In the genomic region with DNA sequence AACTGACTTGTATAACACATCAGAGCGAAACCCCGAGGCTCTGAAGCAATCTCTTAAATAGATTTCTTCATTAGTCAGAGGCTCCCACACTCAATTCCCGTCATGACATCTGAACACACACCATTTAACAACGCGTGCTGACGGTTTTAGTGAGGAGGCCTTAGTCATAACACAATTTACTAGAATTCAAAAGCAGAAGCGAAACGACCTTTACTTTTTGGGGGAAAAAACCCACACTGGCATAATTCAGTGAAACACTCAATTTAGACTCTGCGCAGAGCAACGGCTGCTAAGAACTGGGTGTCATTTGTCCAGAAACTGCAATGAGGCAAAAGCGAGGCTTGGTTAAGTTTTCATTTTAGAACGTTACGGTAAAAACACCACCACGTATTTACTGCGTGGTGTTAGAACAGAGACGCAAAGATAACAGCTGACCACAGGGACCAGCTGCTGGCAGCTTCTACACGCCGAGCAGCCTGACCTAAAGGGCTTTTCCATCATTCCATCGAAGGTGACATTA, we compare ENCODE assay signal across 12 mouse cellular contexts. TPM values are rescaled to one million over a fixed set of nuclear protein-coding genes. Genes with fewer than 3 reads are reported as not detected.
DNase-seq lines count a peak whose midpoint lies in the region; ATAC-seq and TF ChIP-seq lines count a peak whose summit lies in the region.
"Had no signal": no experiment of that assay in that cellular context is flagged by ENCODE, and none has a peak within 500 bp of the region (broad histone marks: within the 10 kb centered on the region; RNA-seq: fewer than 3 reads in every experiment).

No protein-coding gene starts in this region.

- peak; percentile 16 for DNase-seq in forebrain, postnatal 0 days
- DNase-seq in midbrain, postnatal 0 days (ENCODE audit: low spot score), result peak; percentile 13
- DNase-seq in midbrain, embryonic 11.5 days (ENCODE audit: low spot score, missing footprints), result no peak
- no peak for DNase-seq in ovary, adult 18-20 months (ENCODE audit: low spot score)
- no peak for DNase-seq in adrenal gland, adult (ENCODE audit: inconsistent age in 2 of 2, low spot score in 1 of 2)
- DNase-seq: thymus, postnatal 14 days had no signal

- no peaks in the 10 kb centered on the region for H3K27me3 ChIP-seq in forebrain, postnatal 0 days (ENCODE audit: insufficient read depth, low read length)
- H3K27me3 ChIP-seq in forebrain, embryonic 12.5 days, result no peaks in the 10 kb centered on the region
- no peaks in the 10 kb centered on the region for H3K27me3 ChIP-seq in midbrain, postnatal 0 days (ENCODE audit: insufficient read depth, low read length)
- H3K27me3 ChIP-seq in midbrain, embryonic 11.5 days (ENCODE audit: control insufficient read depth, insufficient read depth, low read length), result no peaks in the 10 kb centered on the region
- H3K27me3 ChIP-seq: forebrain, embryonic 13.5 days; neural tube, embryonic 15.5 days had no signal

- TF ChIP-seq POLR2A in embryonic fibroblast, embryonic 13.5 days (IDR thresholded peaks at IDR 0.05; ENCODE audit: low read depth, low read length), result no peak

- no peaks in the 10 kb centered on the region for H3K4me1 ChIP-seq in forebrain, postnatal 0 days (ENCODE audit: insufficient read depth)
- H3K4me1 ChIP-seq in forebrain, embryonic 12.5 days, result peaks cover 16% of the 10 kb centered on the region
- H3K4me1 ChIP-seq in midbrain, postnatal 0 days (ENCODE audit: insufficient read depth, low read length), result no peaks in the 10 kb centered on the region
- H3K4me1 ChIP-seq in midbrain, embryonic 11.5 days (ENCODE audit: control insufficient read depth, insufficient read depth, low read length), result 0 out of 2 replicates have a peak, but pooled peaks cover 4% of the 10 kb centered on the region
- peaks cover 4% of the 10 kb centered on the region; the same call in 1 of the 2 replicates for H3K4me1 ChIP-seq in embryonic fibroblast, embryonic 13.5 days (ENCODE audit: control insufficient read depth, insufficient read depth, low read length)

- 63% methylated on average over 19 of the region's 19 CpGs for WGBS in forebrain, postnatal 0 days
- 74% methylated on average over 19 of the region's 19 CpGs for WGBS in forebrain, embryonic 12.5 days
- 74% methylated on average over 19 of the region's 19 CpGs for WGBS in midbrain, postnatal 0 days
- 90% methylated on average over 19 of the region's 19 CpGs for WGBS in midbrain, embryonic 11.5 days

- TF ChIP-seq CTCF in forebrain, postnatal 0 days (IDR thresholded peaks at IDR 0.05; ENCODE audit: low read depth), result no peak
- TF ChIP-seq CTCF in midbrain, postnatal 0 days (IDR thresholded peaks at IDR 0.05), result no peak
- TF ChIP-seq CTCF in embryonic fibroblast, embryonic 13.5 days (IDR thresholded peaks at IDR 0.05; ENCODE audit: borderline replicate concordance, insufficient read depth, low read length), result no peak

- H3K4me3 ChIP-seq in forebrain, postnatal 0 days (ENCODE audit: low read depth, low read length), result no peak overlapping the region
- no peak overlapping the region for H3K4me3 ChIP-seq in forebrain, embryonic 12.5 days (replicated peaks)
- H3K4me3 ChIP-seq in midbrain, postnatal 0 days (ENCODE audit: low read depth, low read length), result no peak overlapping the region
- no peak overlapping the region for H3K4me3 ChIP-seq in midbrain, embryonic 11.5 days (ENCODE audit: low read depth, low read length)
- H3K4me3 ChIP-seq in embryonic fibroblast, embryonic 13.5 days (ENCODE audit: insufficient read depth, low read length), result no peak overlapping the region
- H3K4me3 ChIP-seq: forebrain, embryonic 13.5 days; neural tube, embryonic 15.5 days had no signal

- no peaks in the 10 kb centered on the region for H3K9me3 ChIP-seq in forebrain, postnatal 0 days (ENCODE audit: low read length)
- H3K9me3 ChIP-seq in forebrain, embryonic 12.5 days, result no peaks in the 10 kb centered on the region
- no peaks in the 10 kb centered on the region for H3K9me3 ChIP-seq in midbrain, postnatal 0 days (ENCODE audit: low read length)
- no peaks in the 10 kb centered on the region for H3K9me3 ChIP-seq in midbrain, embryonic 11.5 days (ENCODE audit: control insufficient read depth, low read length)
- H3K9me3 ChIP-seq: forebrain, embryonic 13.5 days; neural tube, embryonic 15.5 days had no signal

- no peak for ATAC-seq in forebrain, postnatal 0 days
- no peak for ATAC-seq in forebrain, embryonic 12.5 days (ENCODE audit: low FRiP score)
- ATAC-seq in midbrain, postnatal 0 days (ENCODE audit: low FRiP score), result no peak
- no peak for ATAC-seq in midbrain, embryonic 11.5 days (ENCODE audit: low FRiP score)
- ATAC-seq in neutrophil, adult 5-6 weeks (ENCODE audit: extremely low read depth, insufficient number of reproducible peaks, low FRiP score, poor library complexity, severe bottlenecking), result peak; percentile 54
- ATAC-seq: forebrain, embryonic 13.5 days had no signal

- no peak overlapping the region for H3K9ac ChIP-seq in forebrain, postnatal 0 days
- H3K9ac ChIP-seq in forebrain, embryonic 12.5 days, result no peak overlapping the region
- H3K9ac ChIP-seq in midbrain, postnatal 0 days (replicated peaks; ENCODE audit: low read length, poor library complexity, severe bottlenecking), result no peak overlapping the region
- no peak overlapping the region for H3K9ac ChIP-seq in midbrain, embryonic 11.5 days (ENCODE audit: low read length)
- H3K9ac ChIP-seq: forebrain, embryonic 13.5 days; neural tube, embryonic 15.5 days had no signal

- H3K36me3 ChIP-seq in forebrain, postnatal 0 days (ENCODE audit: insufficient read depth), result peaks cover 16% of the 10 kb centered on the region; the same call in 1 of the 2 replicates
- H3K36me3 ChIP-seq in forebrain, embryonic 12.5 days (replicated peaks), result no peaks in the 10 kb centered on the region
- peaks cover 9% of the 10 kb centered on the region; the same call in 1 of the 2 replicates for H3K36me3 ChIP-seq in midbrain, postnatal 0 days (ENCODE audit: insufficient read depth, low read length)
- no peaks in the 10 kb centered on the region for H3K36me3 ChIP-seq in midbrain, embryonic 11.5 days (ENCODE audit: control insufficient read depth, insufficient read depth, low read length)

- H3K4me2 ChIP-seq in forebrain, postnatal 0 days (ENCODE audit: low read depth), result no peak overlapping the region
- H3K4me2 ChIP-seq in forebrain, embryonic 12.5 days, result no peak overlapping the region
- H3K4me2 ChIP-seq in midbrain, postnatal 0 days (ENCODE audit: low read depth, low read length, poor library complexity, severe bottlenecking), result no peak overlapping the region
- no peak overlapping the region for H3K4me2 ChIP-seq in midbrain, embryonic 11.5 days
- H3K4me2 ChIP-seq: forebrain, embryonic 13.5 days; heart, embryonic 11.5 days; neural tube, embryonic 15.5 days had no signal

- H3K27ac ChIP-seq in forebrain, postnatal 0 days (ENCODE audit: low read depth, low read length), result no peak overlapping the region
- H3K27ac ChIP-seq in forebrain, embryonic 12.5 days, result no peak overlapping the region
- H3K27ac ChIP-seq in midbrain, postnatal 0 days (ENCODE audit: low read depth, low read length), result no peak overlapping the region
- H3K27ac ChIP-seq in midbrain, embryonic 11.5 days (ENCODE audit: low read depth, low read length), result no peak overlapping the region
- H3K27ac ChIP-seq in embryonic fibroblast, embryonic 13.5 days (ENCODE audit: insufficient read depth, low read length), result peak overlapping the region; percentile 95
- H3K27ac ChIP-seq: forebrain, embryonic 13.5 days; neural tube, embryonic 15.5 days had no signal

RNA-seq across cellular contexts. Expression of gene Auh, which starts 14.8 kb away (rescaled TPM):
- 50.3 and 56.2 TPM in 2 replicates for total RNA-seq in forebrain, postnatal 0 days (2014; rRNA removed)
- polyA plus RNA-seq in forebrain, postnatal 0 days (2015; fragmentation: Nextera tagmentation; extraction: Ambion mirVana), result 55.3 and 58.7 TPM in 2 replicates
- 38.9 and 42.7 TPM in 2 replicates for polyA plus RNA-seq in forebrain, embryonic 12.5 days (2016; fragmentation: Nextera tagmentation; extraction: Ambion mirVana)
- total RNA-seq in midbrain, postnatal 0 days (2014; rRNA removed), result 33.7 and 53.9 TPM in 2 replicates
- 55.9 and 59.6 TPM in 2 replicates for polyA plus RNA-seq in midbrain, postnatal 0 days (2015; fragmentation: Nextera tagmentation; extraction: Ambion mirVana)
- polyA plus RNA-seq in midbrain, embryonic 11.5 days (2014; fragmentation: Nextera tagmentation; extraction: Ambion mirVana), result 38.7 and 39.6 TPM in 2 replicates
- polyA plus RNA-seq in embryonic fibroblast, embryonic 13.5 days (2011; ENCODE audit: insufficient read length, low read depth, missing spikeins), result 26.8 and 29.9 TPM in 2 replicates
- 64.9 and 65.8 TPM in 2 replicates for total RNA-seq in neutrophil, adult 5-6 weeks (2017)

Comparison
In these comparisons a context has a peak if more than half of its experiments do, and no peak if none do; other contexts are left out.
1. DNase-seq: peak in forebrain, postnatal 0 days (single experiment) and midbrain, postnatal 0 days (single experiment); none in midbrain, embryonic 11.5 days (single experiment), ovary, adult 18-20 months (single experiment) and adrenal gland, adult (0 of 2).